Mouse (Mus musculus): ENCODE data around the gene Ttll12. TPM values are rescaled to one million over a fixed set of nuclear protein-coding genes. Genes with fewer than 3 reads are reported as not detected.

Ttll12 gene
- polyA plus RNA-seq, 1 experiment, result 105 TPM

- Histone ChIP-seq H3K36me3 (ENCODE audit: control insufficient read depth, insufficient read depth, low read length) (no peaks in the 10 kb centered on the region), H3K27me3 (ENCODE audit: control insufficient read depth, insufficient read depth, low read length) (no peaks in the 10 kb centered on the region), H3K27ac (ENCODE audit: control insufficient read depth, insufficient read depth, low read length) (peak overlapping the region; percentile 97), H3K4me1 (replicated peaks; ENCODE audit: control insufficient read depth, insufficient read depth, low read length) (peaks cover 47% of the 10 kb centered on the region), H3K4me3 (ENCODE audit: control insufficient read depth, insufficient read depth, low read length) (no peak overlapping the region)
- peak; percentile 60 for DNase-seq
- TF ChIP-seq CTCF (IDR thresholded peaks at IDR 0.05; ENCODE audit: borderline replicate concordance, control insufficient read depth, extremely low read depth, insufficient read depth, low read length, poor library complexity), result no peak
- TF ChIP-seq POLR2A (IDR thresholded peaks at IDR 0.05; ENCODE audit: control insufficient read depth, extremely low read depth, insufficient read depth, low read length, poor library complexity), result no peak
- 5% methylated on average over 4 of the region's 4 CpGs for WGBS
Observed at GRCm38 (mm10) chr15:83601185-83601584, 6.2 kb upstream of the Ttll12 start.

DNA sequence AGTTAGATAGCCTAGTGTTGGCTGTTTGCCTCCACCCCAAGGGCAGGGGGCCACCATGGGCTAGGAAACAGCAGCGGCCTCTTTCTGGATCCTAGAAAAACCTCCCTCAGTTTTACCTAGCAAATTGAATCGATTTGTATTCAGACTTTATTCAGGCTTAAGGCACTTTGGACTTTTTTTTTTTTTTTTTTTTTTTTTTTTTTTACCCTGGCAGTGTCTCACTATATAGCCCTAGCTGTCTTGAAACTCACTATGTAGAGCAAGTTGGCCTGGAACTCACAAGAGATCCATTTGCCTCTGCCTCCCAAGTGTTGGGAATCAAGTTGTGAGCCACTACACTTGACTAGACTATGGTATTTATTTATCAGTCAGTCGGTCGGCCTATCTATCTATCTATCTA, 1.9 kb upstream of the Ttll12 start:
- 98% methylated on average over 4 of the region's 4 CpGs for WGBS
- Histone ChIP-seq H3K36me3 (ENCODE audit: control insufficient read depth, insufficient read depth, low read length) (no peaks in the 10 kb centered on the region), H3K4me3 (ENCODE audit: control insufficient read depth, insufficient read depth, low read length) (no peak overlapping the region), H3K27me3 (ENCODE audit: control insufficient read depth, insufficient read depth, low read length) (no peaks in the 10 kb centered on the region), H3K27ac (ENCODE audit: control insufficient read depth, insufficient read depth, low read length) (no peak overlapping the region), H3K4me1 (replicated peaks; ENCODE audit: control insufficient read depth, insufficient read depth, low read length) (peaks cover 43% of the 10 kb centered on the region)
- TF ChIP-seq CTCF (IDR thresholded peaks at IDR 0.05; ENCODE audit: borderline replicate concordance, control insufficient read depth, extremely low read depth, insufficient read depth, low read length, poor library complexity) (no peak), POLR2A (IDR thresholded peaks at IDR 0.05; ENCODE audit: control insufficient read depth, extremely low read depth, insufficient read depth, low read length, poor library complexity) (no peak)
- DNase-seq, result no peak

GRCm38 (mm10) chr15:83595364-83595711, 381 bp upstream of the Ttll12 start:
- TF ChIP-seq CTCF (IDR thresholded peaks at IDR 0.05; ENCODE audit: borderline replicate concordance, control insufficient read depth, extremely low read depth, insufficient read depth, low read length, poor library complexity) (no peak), POLR2A (IDR thresholded peaks at IDR 0.05; ENCODE audit: control insufficient read depth, extremely low read depth, insufficient read depth, low read length, poor library complexity) (no peak)
- 31% methylated on average over 7 of the region's 7 CpGs for WGBS
- no peaks in the 10 kb centered on the region for H3K27me3 ChIP-seq (ENCODE audit: control insufficient read depth, insufficient read depth, low read length)
- H3K36me3 ChIP-seq (ENCODE audit: control insufficient read depth, insufficient read depth, low read length), result no peaks in the 10 kb centered on the region
- DNase-seq, result no peak
- H3K4me1 ChIP-seq (replicated peaks; ENCODE audit: control insufficient read depth, insufficient read depth, low read length), result peaks cover 33% of the 10 kb centered on the region
- no peak overlapping the region for H3K27ac ChIP-seq (ENCODE audit: control insufficient read depth, insufficient read depth, low read length)
- peak overlapping the region; percentile 84 for H3K4me3 ChIP-seq (ENCODE audit: control insufficient read depth, insufficient read depth, low read length)

- Histone ChIP-seq H3K36me3 (ENCODE audit: control insufficient read depth, insufficient read depth, low read length) (no peaks in the 10 kb centered on the region), H3K27me3 (ENCODE audit: control insufficient read depth, insufficient read depth, low read length) (no peaks in the 10 kb centered on the region), H3K4me1 (replicated peaks; ENCODE audit: control insufficient read depth, insufficient read depth, low read length) (peaks cover 22% of the 10 kb centered on the region), H3K27ac (ENCODE audit: control insufficient read depth, insufficient read depth, low read length) (peak overlapping the region; percentile 12; the same call in 1 of the 2 replicates), H3K4me3 (ENCODE audit: control insufficient read depth, insufficient read depth, low read length) (peak overlapping the region; percentile 84)
- no peak for DNase-seq
- TF ChIP-seq POLR2A (IDR thresholded peaks at IDR 0.05; ENCODE audit: control insufficient read depth, extremely low read depth, insufficient read depth, low read length, poor library complexity) (no peak), CTCF (IDR thresholded peaks at IDR 0.05; ENCODE audit: borderline replicate concordance, control insufficient read depth, extremely low read depth, insufficient read depth, low read length, poor library complexity) (no peak)
- 35% methylated on average over 19 of the region's 19 CpGs for WGBS
Observed at GRCm38 (mm10) chr15:83593702-83594512, 1.1 kb downstream of the Ttll12 start.

DNA sequence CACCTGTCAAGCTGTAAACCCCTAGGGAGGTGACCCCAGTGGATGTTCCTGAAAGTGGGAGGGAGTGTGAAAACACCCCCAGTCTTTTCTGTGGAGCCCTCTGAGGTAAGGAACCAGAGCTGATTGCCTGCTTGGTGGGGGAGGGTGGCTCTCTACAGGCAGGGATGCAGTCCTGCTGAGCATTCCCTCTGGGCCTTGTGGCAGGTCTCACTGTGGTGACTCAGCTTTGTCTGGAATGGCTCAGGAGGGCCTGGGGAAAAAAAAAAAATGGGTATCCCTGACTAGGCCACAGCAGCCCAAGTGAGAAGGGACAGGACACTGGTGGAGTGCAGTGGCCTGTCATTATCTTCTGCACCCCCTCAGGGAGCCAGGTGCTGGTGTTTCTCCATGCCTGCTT, 1.8 kb downstream of the Ttll12 start:
- no peak for DNase-seq
- Histone ChIP-seq H3K27me3 (ENCODE audit: control insufficient read depth, insufficient read depth, low read length) (no peaks in the 10 kb centered on the region), H3K4me1 (replicated peaks; ENCODE audit: control insufficient read depth, insufficient read depth, low read length) (peaks cover 22% of the 10 kb centered on the region), H3K36me3 (ENCODE audit: control insufficient read depth, insufficient read depth, low read length) (peaks cover 4% of the 10 kb centered on the region; the same call in 1 of the 2 replicates), H3K4me3 (ENCODE audit: control insufficient read depth, insufficient read depth, low read length) (no peak overlapping the region), H3K27ac (ENCODE audit: control insufficient read depth, insufficient read depth, low read length) (no peak overlapping the region)
- no peak for TF ChIP-seq CTCF (IDR thresholded peaks at IDR 0.05; ENCODE audit: borderline replicate concordance, control insufficient read depth, extremely low read depth, insufficient read depth, low read length, poor library complexity)

DNA sequence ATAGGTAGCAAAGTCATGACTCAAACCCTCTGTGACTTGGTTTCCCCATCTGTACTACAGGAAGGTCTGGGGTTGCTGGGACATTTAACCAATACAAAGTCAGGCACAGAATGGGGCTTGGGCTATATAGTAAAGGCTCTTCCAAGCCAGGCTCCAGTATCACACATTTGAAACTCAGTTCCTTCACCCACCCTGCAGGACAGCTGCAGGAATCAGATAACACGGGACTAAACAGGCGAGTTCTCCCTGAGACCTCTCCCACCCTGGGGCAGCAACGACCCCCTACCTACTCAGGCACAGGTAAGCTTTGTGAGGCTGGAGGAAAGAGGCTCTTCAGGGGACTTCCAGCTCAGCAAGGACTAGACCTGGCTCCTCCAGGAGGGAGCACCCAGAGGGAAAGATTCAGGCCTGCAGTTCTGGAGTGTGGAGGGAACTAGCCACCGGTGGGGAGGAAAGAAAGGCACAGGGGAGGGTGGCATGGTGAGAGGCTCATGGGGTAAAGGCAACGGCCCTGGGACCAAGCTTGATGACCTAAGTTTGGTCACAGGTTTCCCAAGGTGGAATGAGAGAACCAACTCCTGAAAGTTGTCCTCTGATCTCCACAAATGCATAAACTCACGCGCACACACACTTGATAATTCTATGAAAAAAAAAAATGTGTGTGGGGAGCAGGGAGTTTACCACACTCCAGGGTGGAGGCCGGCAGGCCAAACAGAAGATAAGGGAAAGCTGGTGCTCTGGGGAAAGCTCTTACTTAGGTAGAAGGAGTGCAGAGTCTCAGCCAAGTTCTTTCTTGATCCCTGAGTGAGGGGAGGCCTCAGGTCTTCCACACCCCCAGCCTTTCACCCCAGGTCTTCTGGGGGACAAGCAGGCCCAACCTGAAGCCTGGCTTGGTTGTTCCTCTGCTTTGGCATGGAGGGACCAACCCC, 2.4 kb downstream of the Ttll12 start:
- Histone ChIP-seq H3K27me3 (ENCODE audit: control insufficient read depth, insufficient read depth, low read length) (no peaks in the 10 kb centered on the region), H3K27ac (ENCODE audit: control insufficient read depth, insufficient read depth, low read length) (no peak overlapping the region), H3K4me1 (replicated peaks; ENCODE audit: control insufficient read depth, insufficient read depth, low read length) (peaks cover 22% of the 10 kb centered on the region), H3K4me3 (ENCODE audit: control insufficient read depth, insufficient read depth, low read length) (no peak overlapping the region), H3K36me3 (ENCODE audit: control insufficient read depth, insufficient read depth, low read length) (peaks cover 7% of the 10 kb centered on the region)
- 87% methylated on average over 8 of the region's 8 CpGs for WGBS
- no peak for DNase-seq
- TF ChIP-seq CTCF (IDR thresholded peaks at IDR 0.05; ENCODE audit: borderline replicate concordance, control insufficient read depth, extremely low read depth, insufficient read depth, low read length, poor library complexity), result no peak
- TF ChIP-seq POLR2A (IDR thresholded peaks at IDR 0.05; ENCODE audit: control insufficient read depth, extremely low read depth, insufficient read depth, low read length, poor library complexity), result no peak
